Mouse (Mus musculus): ENCODE results near the gene Ccr10. TPM values are rescaled to one million over a fixed set of nuclear protein-coding genes. Genes with fewer than 3 reads are reported as not detected.

Ccr10 gene
- under 1 TPM in 1 of 2 experiments, not detected in 1; 0.14 TPM for total RNA-seq (2021)

DNA sequence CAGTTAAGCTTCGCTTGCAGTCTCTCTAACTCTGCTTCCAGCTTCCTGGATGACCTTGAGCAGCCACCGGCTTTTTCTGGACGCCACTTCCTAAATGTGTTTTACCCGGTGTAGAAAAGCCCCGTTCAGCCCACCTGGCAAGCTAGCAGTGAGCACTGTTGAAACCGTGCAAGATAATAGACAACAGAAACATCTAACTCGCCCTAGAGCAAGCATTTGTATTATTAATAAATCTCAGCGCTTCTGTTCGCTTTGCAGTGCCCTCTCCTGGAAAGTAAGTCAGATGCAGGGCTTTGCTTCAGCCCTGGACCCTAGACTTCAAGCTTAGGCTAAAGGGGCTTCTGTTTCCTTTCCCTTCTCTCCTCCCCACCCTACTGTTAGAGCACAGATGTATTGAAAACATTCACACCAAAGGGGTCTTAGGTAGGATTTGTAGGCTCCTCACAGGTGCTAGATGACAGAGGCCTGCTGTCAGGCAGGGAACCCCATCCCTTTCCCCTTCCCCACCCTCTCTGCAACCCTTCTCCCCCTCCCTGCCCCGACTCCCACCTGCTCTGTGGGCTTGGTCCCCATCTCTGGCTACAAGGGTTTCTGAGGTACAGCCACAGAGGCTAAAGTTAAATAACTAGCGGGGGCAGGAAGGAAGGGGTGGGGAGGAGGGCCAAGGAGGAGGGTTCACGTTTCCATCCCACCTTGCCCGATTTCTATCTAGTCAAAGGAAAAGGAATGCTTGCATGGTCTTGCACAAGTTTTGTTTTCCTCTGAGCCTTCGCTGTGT, at the start of gene Ccr10:
Ccr10 (minus strand) TSS at position 593 of the 778 bp plus-strand sequence.
- no peak for DNase-seq (ENCODE audit: low spot score)
- intact Hi-C loops (cut with DNase I), result loop anchor here (1.0 to 5.0 kb wide), 3 partner anchors 79 to 193 kb away; partner anchors contain the start of gene Coasy

DNA sequence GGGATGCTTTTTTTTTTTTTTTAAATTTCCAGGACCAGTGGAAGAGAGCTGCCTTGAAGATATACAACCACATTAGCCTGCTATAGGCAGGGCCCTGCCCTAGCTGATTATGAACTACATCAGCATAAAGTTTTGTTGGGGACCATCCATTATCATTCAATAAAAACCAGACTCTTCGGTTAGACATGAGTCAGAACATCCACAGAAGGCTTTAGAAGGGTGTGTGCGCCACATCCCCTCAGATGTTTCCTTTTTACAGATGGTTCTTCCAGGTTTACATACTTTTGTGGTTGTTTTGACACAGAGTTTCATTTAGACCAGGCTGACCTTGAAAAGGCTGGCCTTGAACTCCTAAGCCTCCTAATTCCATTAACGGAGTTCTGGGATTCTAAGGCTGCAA, 49.1 kb upstream of the Ccr10 start:
- intact Hi-C loops (cut with DNase I), result no loop called here

DNA sequence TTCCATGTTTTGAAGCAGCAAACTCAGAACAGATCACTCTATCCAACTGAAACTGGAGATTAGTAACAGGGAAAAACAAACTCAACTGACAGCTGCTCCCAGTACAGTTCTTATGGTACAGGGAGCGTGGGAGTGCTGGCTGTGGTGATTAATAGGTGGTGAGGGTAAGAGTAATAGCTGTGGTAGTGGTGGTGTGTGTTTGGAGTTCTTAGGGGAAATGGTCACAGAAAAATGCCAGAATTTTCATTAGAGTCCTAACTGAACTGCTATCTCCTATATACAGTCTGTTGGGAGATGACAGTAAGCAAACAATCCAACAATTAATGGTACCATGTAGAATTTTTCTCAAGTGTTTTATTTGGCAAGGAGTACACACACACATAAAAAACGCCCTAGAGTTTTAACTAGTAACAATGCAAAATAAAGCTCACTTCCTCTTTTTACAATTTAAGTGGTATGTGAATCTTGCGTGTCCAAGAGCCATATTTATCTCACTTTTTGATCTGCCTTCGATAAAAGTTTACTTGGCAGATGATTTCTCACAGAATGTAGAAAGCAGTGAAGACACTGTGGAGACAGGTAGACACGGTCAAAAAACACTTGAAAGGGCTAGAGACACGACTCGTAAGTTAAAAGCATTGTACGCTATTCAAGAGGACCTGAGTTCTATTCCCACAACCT, 46.2 kb upstream of the Ccr10 start:
- intact Hi-C loops (cut with DNase I), result no loop called here
- no peak for DNase-seq (ENCODE audit: low spot score)

More for the DNA sequence above, 49.1 kb upstream of the Ccr10 start:
- no peak for DNase-seq (ENCODE audit: low spot score)

DNA sequence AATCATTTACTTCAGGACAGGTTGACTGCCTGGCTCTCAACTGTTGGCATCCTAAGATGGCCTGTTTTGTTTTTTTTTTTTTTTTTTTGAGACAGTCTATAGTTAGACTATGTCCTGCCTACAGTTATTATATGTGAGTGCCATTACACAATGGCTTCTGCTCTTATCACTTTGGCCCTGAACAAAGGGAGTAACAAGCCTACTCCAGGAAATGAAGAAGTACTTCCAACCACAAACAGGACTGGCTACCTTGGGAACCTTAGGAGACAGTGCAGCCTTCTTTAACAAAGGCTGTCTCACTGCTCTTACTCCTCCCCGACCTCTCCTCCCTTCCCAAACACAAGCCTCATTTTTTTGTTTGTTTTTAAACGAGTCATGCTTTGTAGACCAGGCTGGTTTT, 45.6 kb upstream of the Ccr10 start:
- intact Hi-C loops (cut with DNase I), result no loop called here
- DNase-seq (ENCODE audit: low spot score), result no peak

DNA sequence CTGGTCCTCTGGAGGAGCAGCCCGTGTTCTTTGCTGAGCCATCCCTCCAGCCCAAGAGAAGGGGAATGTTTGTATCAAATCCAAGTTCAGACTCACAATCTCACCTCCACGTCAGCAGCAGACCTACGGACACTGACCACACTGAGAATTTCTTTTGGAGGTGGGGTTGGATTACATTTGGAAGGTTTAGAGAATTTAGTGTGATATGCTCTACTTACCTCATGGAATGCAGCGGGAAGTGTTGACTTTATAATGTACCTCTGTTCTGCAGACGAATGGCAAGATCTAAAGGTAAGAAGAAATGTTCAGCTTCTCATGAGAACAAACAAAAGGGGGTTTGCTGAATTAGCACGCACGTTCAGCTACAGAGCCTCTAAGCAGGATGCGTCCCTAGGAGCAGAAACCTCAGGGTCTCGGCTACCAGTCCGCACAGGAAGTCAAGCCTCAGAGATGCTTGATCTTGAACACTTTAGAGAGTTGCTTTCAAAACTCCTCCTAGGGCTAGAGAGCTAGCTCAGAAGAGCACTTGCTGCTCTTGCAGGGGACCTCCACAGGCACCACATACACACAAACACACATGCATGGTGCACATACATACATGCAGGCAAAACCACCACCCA, 43.3 kb upstream of the Ccr10 start:
- no peak for DNase-seq (ENCODE audit: low spot score)
- intact Hi-C loops (cut with DNase I), result no loop called here

DNA sequence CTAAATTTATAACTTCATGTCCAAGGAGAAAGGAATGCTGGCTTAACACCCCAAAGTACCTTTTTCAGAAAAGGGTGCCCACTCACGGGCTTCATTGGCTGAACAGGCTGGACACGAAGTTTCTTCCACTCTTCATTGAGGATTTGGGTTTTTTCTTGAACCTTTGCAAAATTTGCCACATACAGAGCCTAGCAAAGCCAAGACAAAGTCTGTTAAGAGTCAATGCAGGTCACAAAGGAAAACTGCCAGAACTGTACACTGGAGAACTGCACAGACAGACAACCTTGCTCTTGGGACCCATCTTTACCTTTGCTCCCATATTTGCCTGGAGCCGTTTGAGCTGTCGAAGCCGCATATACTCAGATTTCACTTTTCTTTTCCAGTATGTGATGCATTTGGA, 41.7 kb upstream of the Ccr10 start:
- DNase-seq (ENCODE audit: low spot score), result no peak
- intact Hi-C loops (cut with DNase I), result no loop called here

DNA sequence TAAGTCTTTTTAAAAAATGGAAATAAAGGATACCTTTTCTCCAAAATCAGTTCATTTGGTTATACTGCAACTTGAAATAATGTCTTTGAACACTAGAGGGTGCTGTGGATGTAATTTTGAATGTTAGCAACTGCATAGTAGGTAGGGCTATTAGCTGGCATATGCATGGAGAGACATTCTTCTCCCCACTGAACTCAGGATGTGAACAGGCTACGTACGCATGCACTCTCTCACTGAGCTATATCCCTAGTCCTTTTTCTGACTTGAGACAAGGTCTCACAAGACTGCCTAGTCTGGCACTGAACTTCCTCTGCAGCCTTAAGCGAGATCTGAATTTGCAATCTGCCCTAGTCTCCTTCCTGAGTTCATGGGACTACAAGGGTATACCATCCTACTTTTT, 36.7 kb upstream of the Ccr10 start:
- DNase-seq (ENCODE audit: low spot score), result no peak
- intact Hi-C loops (cut with DNase I), result loop anchor here (1.0 to 5.0 kb wide), 3 partner anchors 36 to 185 kb away; partner anchors contain the start of gene Becn1

DNA sequence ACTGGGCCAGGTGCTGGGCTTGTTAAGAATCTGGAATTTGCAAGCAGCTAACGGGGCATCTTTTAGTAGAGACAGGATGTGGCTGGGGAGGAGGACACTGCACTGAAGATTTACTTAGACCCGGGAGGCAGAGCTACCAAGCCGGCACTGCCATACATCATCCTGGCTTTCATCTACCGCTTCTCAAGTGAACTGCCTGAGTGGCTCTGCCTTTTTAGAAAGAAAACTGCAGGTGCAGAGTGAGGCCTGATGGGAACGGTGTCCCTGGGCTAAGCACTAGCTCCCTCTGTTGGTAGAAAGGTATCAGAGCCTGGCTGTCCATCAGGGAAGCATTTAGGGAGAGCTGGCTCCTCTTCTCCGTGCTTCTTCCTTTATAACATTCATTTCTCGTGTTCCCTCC, 25.7 kb upstream of the Ccr10 start:
- no peak for DNase-seq (ENCODE audit: low spot score)
- intact Hi-C loops (cut with DNase I), result no loop called here

DNA sequence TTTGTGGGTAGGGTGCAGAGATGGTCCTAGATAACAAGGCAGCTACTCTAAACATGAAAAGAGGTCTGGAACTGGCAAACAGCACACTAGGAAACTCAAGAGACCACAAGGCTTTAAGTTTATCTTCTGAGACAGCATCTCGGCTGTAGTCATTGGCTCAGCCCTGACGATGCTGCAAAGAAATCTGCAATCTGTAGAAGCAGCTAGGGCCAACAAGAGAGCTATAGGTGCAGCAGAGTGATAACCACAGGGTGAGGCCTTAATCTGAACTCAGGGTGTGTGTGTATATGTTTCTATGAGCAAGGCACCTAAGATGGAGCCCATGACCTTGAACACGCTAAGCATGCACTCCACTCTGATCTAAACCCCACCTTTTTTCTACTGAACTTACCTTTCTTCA, 24.3 kb upstream of the Ccr10 start:
- DNase-seq (ENCODE audit: low spot score), result no peak
- intact Hi-C loops (cut with DNase I), result no loop called here

DNA sequence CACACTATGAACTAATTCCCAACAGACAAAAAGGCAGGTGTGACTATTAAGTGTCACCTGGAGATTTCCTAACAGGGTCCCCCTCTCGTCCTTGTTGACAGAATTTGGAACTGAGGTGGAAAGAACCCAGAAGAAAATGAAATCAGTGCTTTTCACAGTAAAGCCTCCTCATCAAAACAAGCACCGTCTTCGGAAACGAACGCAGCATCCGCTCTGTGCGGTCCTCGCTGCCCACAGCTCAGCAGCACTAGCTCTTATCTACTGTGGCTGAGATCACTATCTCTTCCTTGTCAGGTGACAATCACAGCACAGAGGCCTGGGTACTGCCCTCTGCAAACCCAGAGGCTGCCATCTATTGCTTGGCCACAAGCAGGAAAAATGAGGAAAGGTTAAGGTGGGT, 20.9 kb upstream of the Ccr10 start:
- intact Hi-C loops (cut with DNase I), result no loop called here
- no peak for DNase-seq (ENCODE audit: low spot score)

DNA sequence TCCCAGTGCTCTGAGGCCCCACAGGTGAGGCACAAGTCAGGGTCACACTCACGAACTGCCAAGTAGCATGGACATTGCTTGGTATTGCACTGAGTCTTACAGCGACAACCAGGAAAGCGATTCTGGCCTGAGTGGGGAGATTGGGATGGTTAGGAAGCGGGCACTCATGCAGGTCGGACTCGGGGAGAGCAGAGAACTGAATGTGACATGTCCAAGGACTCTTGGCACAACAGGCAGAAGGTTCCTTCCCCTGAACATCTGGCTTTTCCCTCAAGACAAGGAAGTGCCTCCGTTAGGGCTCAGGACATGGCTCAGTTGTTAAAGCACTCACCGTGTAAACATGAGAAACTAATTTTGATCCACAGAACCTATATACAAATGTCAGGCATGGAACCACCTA, 20.3 kb upstream of the Ccr10 start:
- DNase-seq (ENCODE audit: low spot score), result no peak
- intact Hi-C loops (cut with DNase I), result no loop called here

DNA sequence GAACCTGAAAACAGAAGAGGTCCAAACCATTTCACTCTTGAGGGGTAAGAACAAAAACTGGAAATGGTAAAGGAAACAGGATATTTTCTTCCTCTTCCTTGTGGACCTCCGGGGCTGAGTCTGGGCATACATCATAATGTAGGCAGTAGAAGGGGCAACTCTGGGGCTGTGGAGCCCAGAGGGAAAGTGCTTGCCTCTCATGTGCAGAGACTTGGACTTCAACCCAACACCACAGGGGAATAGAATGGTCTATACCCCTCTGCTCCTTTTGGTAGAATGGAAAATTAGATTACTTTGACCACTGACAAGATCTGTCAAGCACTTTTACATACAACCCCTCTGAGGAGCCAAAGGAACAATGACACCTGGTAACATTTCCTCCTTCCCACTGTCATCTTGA, 19.9 kb upstream of the Ccr10 start:
- intact Hi-C loops (cut with DNase I), result no loop called here
- no peak for DNase-seq (ENCODE audit: low spot score)

DNA sequence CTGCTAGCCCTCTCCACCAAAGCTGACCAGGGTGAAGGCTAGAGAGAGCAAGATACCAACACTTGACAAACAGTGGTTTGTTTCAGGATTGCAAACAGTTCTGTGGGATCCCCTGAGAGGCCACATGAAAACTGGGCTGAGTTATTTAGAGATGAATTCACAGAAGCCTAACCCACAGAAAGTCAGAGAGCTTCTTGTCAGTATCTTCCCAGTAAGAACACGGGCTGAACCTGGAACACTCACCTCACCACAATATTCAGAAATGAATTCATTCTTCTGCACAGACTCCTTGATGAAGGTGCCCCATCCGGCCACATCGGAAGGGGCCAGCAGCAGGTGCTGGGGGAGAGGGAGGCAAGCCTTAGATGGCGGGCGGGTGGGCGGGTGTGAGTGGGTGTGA, 19.4 kb upstream of the Ccr10 start:
- no peak for DNase-seq (ENCODE audit: low spot score)
- intact Hi-C loops (cut with DNase I), result no loop called here

DNA sequence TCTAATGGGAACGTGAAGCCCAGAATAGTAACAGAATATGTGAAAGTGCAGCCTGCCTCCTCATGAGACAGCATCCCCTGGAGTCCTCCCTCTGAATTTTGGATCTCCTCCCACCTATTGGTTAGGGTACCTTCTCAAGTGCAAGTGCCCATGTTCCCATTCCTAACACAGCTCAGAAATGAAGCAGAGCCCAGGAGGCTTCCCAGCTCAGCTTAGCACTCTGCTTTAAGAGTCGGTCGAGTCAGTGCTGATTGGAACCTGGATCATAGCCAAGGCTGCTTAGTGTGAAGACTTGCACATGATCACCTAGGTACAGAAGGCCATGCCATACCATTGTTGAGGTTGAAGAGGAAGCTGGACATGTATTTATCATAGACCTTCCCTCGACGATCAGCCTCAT, 18.9 kb upstream of the Ccr10 start:
- no peak for DNase-seq (ENCODE audit: low spot score)
- intact Hi-C loops (cut with DNase I), result no loop called here

DNA sequence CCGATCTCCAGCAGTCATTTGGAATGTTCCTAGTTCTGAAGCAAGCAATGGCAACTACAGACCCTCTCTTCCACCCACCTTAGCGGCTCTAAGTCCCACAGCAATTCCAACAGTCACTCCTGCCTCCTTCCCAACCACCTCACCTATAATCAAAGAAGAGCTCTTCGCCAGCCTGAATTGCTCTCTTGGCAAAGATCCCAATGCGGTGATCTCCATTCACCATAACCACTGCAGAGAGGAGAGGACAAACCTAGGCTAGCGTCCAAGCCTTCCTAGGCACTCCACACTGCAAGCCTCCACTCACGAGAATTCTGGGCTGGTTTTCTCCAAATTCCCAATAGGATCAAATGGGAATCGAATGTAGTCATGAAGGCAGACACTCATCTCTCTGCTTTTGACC, 17.8 kb upstream of the Ccr10 start:
- no peak for DNase-seq (ENCODE audit: low spot score)
- intact Hi-C loops (cut with DNase I), result no loop called here

DNA sequence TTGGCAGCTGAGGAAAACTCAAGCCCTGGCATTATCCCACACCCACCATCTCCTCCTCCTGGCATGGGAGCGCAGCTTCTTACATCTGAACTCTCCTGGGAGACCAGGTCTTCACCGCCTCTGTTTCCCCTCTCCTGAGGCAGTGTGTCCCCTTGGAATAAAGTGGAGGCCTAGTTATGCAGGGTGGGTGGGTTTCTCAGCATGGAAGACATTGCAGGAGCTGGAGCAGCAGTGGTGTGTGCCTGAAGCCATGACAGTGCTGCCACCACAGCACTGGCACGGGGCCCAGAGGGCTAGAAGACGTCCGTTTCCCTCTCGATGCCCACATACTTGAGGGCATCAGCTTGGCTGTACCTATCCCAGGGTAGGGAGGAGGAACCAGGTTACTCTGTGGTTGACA, 17.4 kb upstream of the Ccr10 start:
- intact Hi-C loops (cut with DNase I), result no loop called here
- DNase-seq (ENCODE audit: low spot score), result no peak

DNA sequence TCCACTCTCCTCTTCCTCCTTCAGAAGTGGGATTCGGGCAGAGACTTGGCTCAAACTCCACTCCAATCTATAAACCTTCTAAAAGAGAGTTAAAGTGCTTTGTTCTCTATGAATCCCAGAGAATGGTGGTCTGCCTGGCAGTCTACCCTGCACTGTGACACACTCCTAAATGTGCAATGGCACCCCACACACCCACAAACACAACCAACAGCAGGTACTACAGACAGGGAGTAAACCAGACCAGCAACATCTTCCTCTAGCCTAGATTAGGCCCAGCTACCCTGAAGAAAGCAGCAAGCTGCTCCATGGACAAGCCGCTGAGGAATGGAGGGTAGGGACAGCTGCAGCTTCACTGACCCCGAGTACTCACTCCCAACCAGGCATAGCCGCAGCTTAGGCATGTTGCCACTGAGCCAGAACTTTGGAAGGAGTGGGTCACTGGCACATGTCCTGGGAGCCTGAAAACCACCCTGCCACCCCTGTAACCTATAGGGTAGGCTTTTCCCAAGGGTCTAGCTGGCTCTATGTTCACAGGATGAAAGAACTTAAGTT, 16.8 kb upstream of the Ccr10 start:
- no peak for DNase-seq (ENCODE audit: low spot score)
- intact Hi-C loops (cut with DNase I), result no loop called here

DNA sequence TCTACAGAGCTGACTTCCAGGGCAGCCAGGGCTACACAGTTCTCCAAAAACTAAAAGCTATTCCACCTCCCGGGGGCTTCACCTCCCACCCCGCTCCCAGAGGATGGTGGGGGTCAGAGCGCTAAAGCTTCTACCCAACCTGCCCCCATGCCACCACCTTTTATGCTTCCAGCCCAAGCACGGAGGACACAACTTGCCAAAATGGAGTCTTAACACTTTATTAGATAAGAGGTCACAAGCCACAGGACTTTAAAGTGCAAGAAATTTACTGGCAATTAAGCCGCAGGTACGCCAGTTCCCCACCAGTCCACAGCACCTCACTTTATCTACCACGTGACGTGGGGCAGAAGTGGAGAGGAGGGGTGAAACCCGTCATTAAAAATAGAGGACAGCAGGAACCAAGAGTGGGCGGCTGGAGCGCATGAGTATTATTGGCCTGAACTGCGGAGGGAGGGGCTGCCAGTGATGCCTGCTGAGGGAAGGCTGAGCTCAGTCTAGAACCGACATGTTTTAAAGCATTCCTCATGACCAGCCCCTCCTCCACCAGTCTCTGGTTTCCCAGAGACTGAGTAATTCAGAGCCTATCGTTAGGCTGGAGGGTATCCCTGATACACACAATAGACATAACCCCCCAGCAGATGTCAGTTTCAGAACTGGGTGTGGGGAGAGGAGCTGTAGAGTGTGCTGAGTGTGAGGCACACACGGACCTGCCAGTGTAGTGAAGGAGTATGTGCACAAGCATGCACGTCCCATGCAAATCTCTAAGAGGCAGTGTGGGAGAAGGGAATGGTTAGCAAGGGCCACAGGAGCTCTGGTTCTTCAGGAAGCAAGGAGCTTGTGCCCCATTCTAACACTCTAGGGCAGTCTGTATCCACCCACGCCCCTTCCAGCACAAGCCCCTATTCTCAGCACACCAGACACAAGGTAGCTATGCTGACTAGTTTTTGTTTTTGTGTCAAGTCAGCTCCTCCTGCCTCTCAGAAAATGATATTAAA, 16.0 kb upstream of the Ccr10 start:
- intact Hi-C loops (cut with DNase I), result no loop called here
- DNase-seq (ENCODE audit: low spot score), result no peak

DNA sequence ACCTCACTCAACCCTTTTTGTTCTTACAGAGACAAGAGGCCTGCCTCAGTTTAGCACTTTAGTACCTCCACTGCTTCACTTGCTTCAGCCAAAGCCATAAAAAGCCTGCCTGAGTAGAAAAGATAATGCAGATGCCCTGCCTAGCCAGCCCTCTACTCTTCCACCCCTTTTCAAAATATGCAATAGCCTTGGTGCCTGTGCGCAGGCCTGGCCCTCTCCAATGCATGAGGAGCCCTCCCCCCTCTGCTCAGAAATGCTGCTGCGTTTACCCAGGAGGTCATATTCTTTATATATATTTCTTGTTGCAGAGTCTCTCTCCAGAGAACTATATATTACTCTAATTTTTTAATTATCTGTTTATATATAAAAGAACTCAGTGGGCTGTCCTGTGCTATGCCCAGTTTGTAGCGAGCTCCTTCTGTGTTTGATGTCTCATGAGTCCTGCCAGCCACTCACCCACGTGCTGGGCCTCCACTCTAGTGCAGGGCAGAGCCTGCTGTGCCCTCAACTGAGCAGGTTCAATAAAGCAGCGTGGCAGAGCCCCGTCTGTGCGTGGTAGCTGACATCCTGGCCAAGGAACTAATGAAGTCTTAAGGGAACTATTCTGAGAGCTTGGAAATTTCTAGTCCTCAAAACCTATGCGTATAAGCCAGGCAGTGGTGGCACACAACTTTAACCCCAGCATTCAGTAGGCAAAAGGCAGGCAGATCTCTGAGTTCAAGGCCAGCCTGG, 15.1 kb upstream of the Ccr10 start:
- intact Hi-C loops (cut with DNase I), result no loop called here
- no peak for DNase-seq (ENCODE audit: low spot score)
